Mouse (Mus musculus) hindbrain, postnatal 0 days (tissue): ENCODE data around the gene Gpr87. TPM values are rescaled to one million over a fixed set of nuclear protein-coding genes. Genes with fewer than 3 reads are reported as not detected.

ENCODE experiments used
- ATAC-seq: fragments of 200-750 bp; cut with Nextera tagmentation; 2 replicates; pipeline ENCODE4 v1.8.0; 2017; ENCODE audit warnings: mild to moderate bottlenecking, moderate TSS enrichment, moderate library complexity
- DNase-seq: peaks from one replicate; pipeline ENCODE4 v3.0.0-alpha.2; 2015; ENCODE audit warnings: low spot score
- H3K27ac ChIP-seq: fragments of 300-500 bp; sonication (generic); 2 replicates; pipeline ENCODE4 v1.5.1; 2014; ENCODE audit warnings: mild to moderate bottlenecking
- H3K27me3 ChIP-seq: fragments of 300-500 bp; sonication (generic); 2 replicates; pipeline ENCODE4 v1.6.1; 2014; ENCODE audit warnings: low read length, mixed read lengths; ENCODE audit not compliant: insufficient read depth
- H3K36me3 ChIP-seq: fragments of 300-500 bp; sonication (generic); 2 replicates; pipeline ENCODE4 v1.6.1; 2014; ENCODE audit warnings: low read length, mixed read lengths; ENCODE audit not compliant: insufficient read depth
- H3K4me1 ChIP-seq: fragments of 300-500 bp; sonication (generic); 2 replicates; pipeline ENCODE4 v1.6.1; 2014; ENCODE audit warnings: antibody characterized with exemption, low read length, mixed read lengths; ENCODE audit not compliant: insufficient read depth
- H3K4me2 ChIP-seq: fragments of 300-500 bp; sonication (generic); 2 replicates; pipeline ENCODE4 v1.6.1; 2014; ENCODE audit warnings: low read depth, mild to moderate bottlenecking, low read length, moderate library complexity, mixed read lengths
- H3K4me3 ChIP-seq: fragments of 300-500 bp; sonication (generic); 2 replicates; pipeline ENCODE4 v1.5.1; 2014; ENCODE audit warnings: low read length
- H3K9ac ChIP-seq: fragments of 300-500 bp; sonication (generic); replicated peaks from 2 replicates; pipeline ENCODE4 v1.6.1; 2014; ENCODE audit warnings: mild to moderate bottlenecking, low read length, moderate library complexity, mixed read lengths
- H3K9me3 ChIP-seq: fragments of 300-500 bp; sonication (generic); 2 replicates; pipeline ENCODE4 v1.6.1; 2016; ENCODE audit warnings: low read length, mixed read lengths
- CTCF ChIP-seq: IDR thresholded peaks from 2 replicates; pipeline ENCODE4 v1.5.1; 2016; ENCODE audit warnings: antibody characterized with exemption, control low read depth, low read depth
- WGBS: fragments of 180-500 bp; shearing (Covaris S2); extraction: QIAGEN DNeasy Blood & Tissue Kit; methylation state at CpG from one replicate; pipeline ENCODE4 v1.1.7; 2014; 5-methylcytosine and 5-hydroxymethylcytosine counted together
- polyA plus RNA-seq: library from polyadenylated mRNA; unstranded; fragments of >200 nt; fragmentation: Nextera tagmentation; extraction: Ambion mirVana; gene quantifications from 2 replicates; pipeline ENCODE4 v1.2.1, GENCODE M21; 2015
- total RNA-seq: library from RNA; depleted of rRNA; stranded (reverse); fragments of >200 nt; gene quantifications from 2 replicates; pipeline ENCODE4 v1.2.3, GENCODE M21; 2014

The Gpr87 gene
- total and polyA plus RNA-seq, 2 experiments from 2014 or later, result 0.13 TPM; not detected in 1

GRCm38 (mm10) chr3:59157048-59157447, 37.9 kb downstream of the Gpr87 start:
- TF ChIP-seq CTCF, result no peak
- Histone ChIP-seq H3K27ac (no peak overlapping the region), H3K4me1 (no peaks in the 10 kb centered on the region), H3K4me2 (no peak overlapping the region), H3K27me3 (no peaks in the 10 kb centered on the region), H3K4me3 (no peak overlapping the region), H3K9ac (no peak overlapping the region), H3K9me3 (no peaks in the 10 kb centered on the region), H3K36me3 (no peaks in the 10 kb centered on the region)
- DNase-seq, result no peak
- no peak for ATAC-seq
- WGBS, result 93% methylated on average over 5 of the region's 5 CpGs

DNA sequence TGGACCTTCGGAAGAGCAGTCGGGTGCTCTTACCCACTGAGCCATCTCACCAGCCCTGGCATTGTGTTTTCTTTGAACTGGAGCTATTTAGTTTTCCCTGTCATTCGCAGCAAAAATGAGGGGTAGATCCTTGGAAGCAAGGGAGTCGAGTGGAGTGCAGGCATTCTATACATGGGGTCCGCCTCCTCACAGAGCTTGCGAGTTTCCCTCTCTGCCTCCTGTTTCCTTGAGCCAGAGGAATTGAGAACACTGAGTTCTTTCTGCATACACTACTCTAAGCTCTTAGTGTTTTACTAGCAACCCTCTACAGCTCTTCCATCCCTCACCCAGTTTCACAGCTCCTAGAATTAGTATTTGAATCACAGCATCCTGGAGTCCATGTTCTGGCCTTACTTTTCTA, 39.5 kb downstream of the Gpr87 start:
- WGBS, result 93% methylated on average over 6 of the region's 6 CpGs
- no peaks in the 10 kb centered on the region for H3K4me1 ChIP-seq
- H3K27ac ChIP-seq, result no peak overlapping the region
- H3K9ac ChIP-seq, result no peak overlapping the region
- ATAC-seq, result no peak
- no peaks in the 10 kb centered on the region for H3K36me3 ChIP-seq
- H3K9me3 ChIP-seq, result no peaks in the 10 kb centered on the region
- TF ChIP-seq CTCF, result no peak
- H3K27me3 ChIP-seq, result no peaks in the 10 kb centered on the region
- H3K4me3 ChIP-seq, result no peak overlapping the region
- DNase-seq, result no peak
- H3K4me2 ChIP-seq, result no peak overlapping the region

DNA sequence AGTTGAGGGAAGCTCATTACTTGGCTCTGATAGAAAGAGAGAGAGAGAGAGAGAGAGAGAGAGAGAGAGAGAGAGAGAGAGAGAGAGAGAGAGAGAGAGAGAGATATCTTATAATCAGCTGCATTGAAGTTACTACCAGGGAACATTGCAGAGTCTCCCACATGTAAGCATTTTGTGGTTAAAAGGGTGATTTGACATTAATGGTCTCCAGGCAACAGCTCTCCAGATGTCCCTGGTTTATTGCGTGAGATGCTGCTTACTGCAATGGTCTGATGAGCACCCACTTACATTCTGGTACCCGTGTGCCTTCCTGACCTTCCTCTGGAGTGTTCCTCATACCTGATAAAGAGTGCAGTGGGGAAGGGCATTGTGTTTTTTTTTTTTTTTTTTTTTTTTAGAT, 40.0 kb downstream of the Gpr87 start:
- H3K36me3 ChIP-seq, result no peaks in the 10 kb centered on the region
- no peaks in the 10 kb centered on the region for H3K27me3 ChIP-seq
- ATAC-seq (no peak), DNase-seq (no peak)
- no peak for TF ChIP-seq CTCF
- 80% methylated on average over 2 of the region's 2 CpGs for WGBS
- H3K9me3 ChIP-seq, result no peaks in the 10 kb centered on the region
- no peaks in the 10 kb centered on the region for H3K4me1 ChIP-seq
- H3K27ac ChIP-seq, result no peak overlapping the region
- no peak overlapping the region for H3K4me3 ChIP-seq
- no peak overlapping the region for H3K4me2 ChIP-seq
- H3K9ac ChIP-seq, result no peak overlapping the region

GRCm38 (mm10) chr3:59153424-59153823, 41.5 kb downstream of the Gpr87 start, which contains the start of gene P2ry14:
Gene P2ry14, minus strand, starts transcription at chr3:59153618.
- TF ChIP-seq CTCF, result no peak
- no peak within 1 kb of the TSS for H3K4me3 ChIP-seq
- WGBS, result 89% methylated on average over 5 of the region's 5 CpGs
- H3K4me1 ChIP-seq, result no peaks in the 10 kb centered on the region
- DNase-seq (no peak), ATAC-seq (no peak)
- no peak within 1 kb of the TSS for H3K4me2 ChIP-seq
- H3K9me3 ChIP-seq, result no peaks in the 10 kb centered on the region
- H3K27me3 ChIP-seq, result no peaks in the 10 kb centered on the region
- no peak within 1 kb of the TSS for H3K9ac ChIP-seq
- H3K27ac ChIP-seq, result no peak within 1 kb of the TSS
- no peaks in the 10 kb centered on the region for H3K36me3 ChIP-seq

- Histone ChIP-seq H3K27me3 (no peaks in the 10 kb centered on the region), H3K4me2 (no peak overlapping the region), H3K9me3 (no peaks in the 10 kb centered on the region), H3K4me1 (no peaks in the 10 kb centered on the region), H3K9ac (no peak overlapping the region), H3K36me3 (no peaks in the 10 kb centered on the region), H3K4me3 (no peak overlapping the region), H3K27ac (no peak overlapping the region)
- DNase-seq (no peak), ATAC-seq (no peak)
- 95% methylated on average over 2 of the region's 2 CpGs for WGBS
- no peak for TF ChIP-seq CTCF
Observed at GRCm38 (mm10) chr3:59150624-59151023, 44.3 kb downstream of the Gpr87 start.

GRCm38 (mm10) chr3:59149646-59150045, 45.3 kb downstream of the Gpr87 start:
- DNase-seq, result no peak
- H3K4me1 ChIP-seq, result no peaks in the 10 kb centered on the region
- no peak for TF ChIP-seq CTCF
- no peaks in the 10 kb centered on the region for H3K36me3 ChIP-seq
- H3K27ac ChIP-seq, result no peak overlapping the region
- H3K4me3 ChIP-seq, result no peak overlapping the region
- H3K4me2 ChIP-seq, result no peak overlapping the region
- no peak overlapping the region for H3K9ac ChIP-seq
- no peak for ATAC-seq
- no peaks in the 10 kb centered on the region for H3K27me3 ChIP-seq
- H3K9me3 ChIP-seq, result no peaks in the 10 kb centered on the region

DNA sequence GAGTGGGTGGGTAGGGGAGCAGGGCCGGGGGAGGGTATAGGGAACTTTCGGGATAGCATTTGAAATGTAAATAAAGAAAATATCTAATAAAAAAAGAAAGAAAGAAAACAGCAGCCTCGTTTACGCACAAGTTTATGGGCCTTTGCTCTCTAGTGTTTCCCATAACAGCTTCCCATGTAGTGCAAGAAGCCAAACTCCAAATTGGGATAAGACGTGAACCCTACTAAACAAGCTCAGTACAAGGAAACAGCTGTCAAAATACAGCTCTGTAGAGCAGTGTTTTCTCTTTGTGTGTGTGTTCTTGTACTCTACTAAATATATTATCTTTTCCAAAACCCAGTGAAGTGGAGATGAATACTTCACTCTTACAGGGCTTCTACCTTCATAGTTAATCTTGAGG, 49.7 kb downstream of the Gpr87 start:
- Histone ChIP-seq H3K4me2 (no peak overlapping the region), H3K27ac (no peak overlapping the region), H3K4me1 (no peaks in the 10 kb centered on the region), H3K4me3 (no peak overlapping the region), H3K9me3 (no peaks in the 10 kb centered on the region), H3K36me3 (no peaks in the 10 kb centered on the region), H3K9ac (no peak overlapping the region), H3K27me3 (no peaks in the 10 kb centered on the region)
- DNase-seq (no peak), ATAC-seq (no peak)
- no peak for TF ChIP-seq CTCF
- 80% methylated on average over 5 of the region's 5 CpGs for WGBS
